Mouse (Mus musculus): Measurements from ENCODE around the gene Ntf3. TPM values are rescaled to one million over a fixed set of nuclear protein-coding genes. Genes with fewer than 3 reads are reported as not detected.

Gene Ntf3
- total and polyA plus RNA-seq, 3 experiments: not detected

- no peak overlapping the region for H3K4me3 ChIP-seq (ENCODE audit: control insufficient read depth in 1 of 2, insufficient read depth in 1 of 2, low read depth in 2 of 2, low read length in 2 of 2)
- no peak overlapping the region for H3K9ac ChIP-seq (ENCODE audit: control insufficient read depth, low read depth, low read length, poor library complexity, severe bottlenecking)
- H3K27ac ChIP-seq (ENCODE audit: control insufficient read depth, low read depth, low read length): no peak overlapping the region
- H3K4me1 ChIP-seq (ENCODE audit: control insufficient read depth in 1 of 2, insufficient read depth in 2 of 2, low read length in 2 of 2): no peaks in the 10 kb centered on the region
- H3K27me3 ChIP-seq (ENCODE audit: control insufficient read depth in 1 of 2, insufficient read depth in 2 of 2, low read length in 2 of 2): no peaks in the 10 kb centered on the region
- no peaks in the 10 kb centered on the region for H3K36me3 ChIP-seq (ENCODE audit: control insufficient read depth in 1 of 2, insufficient read depth in 2 of 2, low read length in 2 of 2)
- no peak for DNase-seq (ENCODE audit: low read depth, low spot score)
- TF ChIP-seq MYB (IDR thresholded peaks at IDR 0.05; ENCODE audit: low read depth, low read length) (no peak), POLR2AphosphoS2 (IDR thresholded peaks at IDR 0.05; ENCODE audit: low read length) (no peak), CHD2 (IDR thresholded peaks at IDR 0.05; ENCODE audit: low read length) (no peak), MAFK (IDR thresholded peaks at IDR 0.05; ENCODE audit: borderline replicate concordance, low read depth, low read length) (no peak), KAT2A (conservative IDR thresholded peaks at IDR 0.05; ENCODE audit: low read depth, low read length) (no peak), E2F4 (IDR thresholded peaks at IDR 0.05; ENCODE audit: borderline replicate concordance, low read depth, low read length) (no peak), ELF1 (IDR thresholded peaks at IDR 0.05; ENCODE audit: low read depth, low read length) (no peak), RAD21 (IDR thresholded peaks at IDR 0.05; ENCODE audit: low read depth, low read length) (no peak), MAX (IDR thresholded peaks at IDR 0.05; ENCODE audit: low read length) (no peak)
- no peaks in the 10 kb centered on the region for H3K79me2 ChIP-seq (ENCODE audit: control insufficient read depth, insufficient read depth, low read length, poor library complexity)
- no peaks in the 10 kb centered on the region for H3K9me3 ChIP-seq (replicated peaks; ENCODE audit: insufficient read depth, low read length)
These were observed 70.6 kb downstream of the Ntf3 start for GRCm38 (mm10) chr6:126096085-126096484.

GRCm38 (mm10) chr6:126095041-126095440 lies 71.7 kb downstream of the Ntf3 start:
- no peak for DNase-seq (ENCODE audit: low read depth, low spot score)
- TF ChIP-seq E2F4 (IDR thresholded peaks at IDR 0.05; ENCODE audit: borderline replicate concordance, low read depth, low read length) (no peak), RAD21 (IDR thresholded peaks at IDR 0.05; ENCODE audit: low read depth, low read length) (no peak), MAFK (IDR thresholded peaks at IDR 0.05; ENCODE audit: borderline replicate concordance, low read depth, low read length) (no peak), GATA1 (IDR thresholded peaks at IDR 0.05; ENCODE audit: low read depth, low read length) (no peak), MAX (IDR thresholded peaks at IDR 0.05; ENCODE audit: low read length) (no peak), NELFE (IDR thresholded peaks at IDR 0.05; ENCODE audit: low read depth, low read length) (no peak), NRF1 (IDR thresholded peaks at IDR 0.05; ENCODE audit: insufficient read depth, low read depth, low read length, poor library complexity, severe bottlenecking) (no peak), SMC3 (IDR thresholded peaks at IDR 0.05; ENCODE audit: low read depth, low read length) (no peak)
- no peak overlapping the region for H3K9ac ChIP-seq (ENCODE audit: control insufficient read depth, low read depth, low read length, poor library complexity, severe bottlenecking)
- H3K9me3 ChIP-seq (replicated peaks; ENCODE audit: insufficient read depth, low read length): no peaks in the 10 kb centered on the region
- no peaks in the 10 kb centered on the region for H3K79me2 ChIP-seq (ENCODE audit: control insufficient read depth, insufficient read depth, low read length, poor library complexity)
- H3K4me1 ChIP-seq (ENCODE audit: control insufficient read depth in 1 of 2, insufficient read depth in 2 of 2, low read length in 2 of 2): no peaks in the 10 kb centered on the region
- H3K4me3 ChIP-seq (ENCODE audit: control insufficient read depth in 1 of 2, insufficient read depth in 1 of 2, low read depth in 2 of 2, low read length in 2 of 2): no peak overlapping the region
- no peak overlapping the region for H3K27ac ChIP-seq (ENCODE audit: control insufficient read depth, low read depth, low read length)
- no peaks in the 10 kb centered on the region for H3K27me3 ChIP-seq (ENCODE audit: control insufficient read depth in 1 of 2, insufficient read depth in 2 of 2, low read length in 2 of 2)
- H3K36me3 ChIP-seq (ENCODE audit: control insufficient read depth in 1 of 2, insufficient read depth in 2 of 2, low read length in 2 of 2): no peaks in the 10 kb centered on the region

GRCm38 (mm10) chr6:126092026-126092425 lies 74.7 kb downstream of the Ntf3 start:
- no peak for DNase-seq (ENCODE audit: low read depth, low spot score)
- Histone ChIP-seq H3K27ac (ENCODE audit: control insufficient read depth, low read depth, low read length) (no peak overlapping the region), H3K9ac (ENCODE audit: control insufficient read depth, low read depth, low read length, poor library complexity, severe bottlenecking) (no peak overlapping the region), H3K27me3 (ENCODE audit: control insufficient read depth in 1 of 2, insufficient read depth in 2 of 2, low read length in 2 of 2) (no peaks in the 10 kb centered on the region), H3K79me2 (ENCODE audit: control insufficient read depth, insufficient read depth, low read length, poor library complexity) (no peaks in the 10 kb centered on the region), H3K4me1 (ENCODE audit: control insufficient read depth in 1 of 2, insufficient read depth in 2 of 2, low read length in 2 of 2) (no peaks in the 10 kb centered on the region), H3K4me3 (ENCODE audit: control insufficient read depth in 1 of 2, insufficient read depth in 1 of 2, low read depth in 2 of 2, low read length in 2 of 2) (no peak overlapping the region), H3K9me3 (replicated peaks; ENCODE audit: insufficient read depth, low read length) (no peaks in the 10 kb centered on the region), H3K36me3 (ENCODE audit: control insufficient read depth in 1 of 2, insufficient read depth in 2 of 2, low read length in 2 of 2) (no peaks in the 10 kb centered on the region)
- TF ChIP-seq RAD21 (IDR thresholded peaks at IDR 0.05; ENCODE audit: low read depth, low read length) (no peak), MYB (IDR thresholded peaks at IDR 0.05; ENCODE audit: low read depth, low read length) (no peak), USF1 (IDR thresholded peaks at IDR 0.05; ENCODE audit: low read depth, low read length) (no peak), MAX (IDR thresholded peaks at IDR 0.05; ENCODE audit: low read length) (no peak), TCF12 (IDR thresholded peaks at IDR 0.05; ENCODE audit: low read depth, low read length) (no peak), ZC3H11A (IDR thresholded peaks at IDR 0.05; ENCODE audit: low read depth, low read length) (no peak)
